In genomic region chr11:84818961-84819692, GRCm38 (mm10) we compare ENCODE assay signal across 8 mouse cellular contexts. TPM values are rescaled to one million over a fixed set of nuclear protein-coding genes. Genes with fewer than 3 reads are reported as not detected.
DNase-seq lines count a peak whose midpoint lies in the region; ATAC-seq lines count a peak whose summit lies in the region.

Mrm1 (minus strand) TSS chr11:84819515.

- peak; percentile 85 for DNase-seq in MEL-GATA-1-ER (ENCODE audit: extremely low read depth, low read depth)
- DNase-seq in cerebellum, adult 8-10 months, result peak; percentile 90
- DNase-seq in forelimb bud, embryonic 11.5 days (ENCODE audit: low read depth, low spot score), result peak; percentile 93
- DNase-seq in layer of hippocampus, adult 9-10 months (ENCODE audit: low spot score), result peak; percentile 84
- peak; percentile 77 for DNase-seq in ovary, postnatal 10 days (ENCODE audit: low spot score)
- peak; percentile 90 to 97 for DNase-seq in thymus, postnatal 10 days (ENCODE audit: low spot score in 2 of 2)

- peak within 1 kb of the TSS; percentile 73 for H3K4me2 ChIP-seq in lung, embryonic 16.5 days (ENCODE audit: low read depth, low read length)

- H3K9me3 ChIP-seq in lung, embryonic 16.5 days (ENCODE audit: control insufficient read depth, low read length), result no peaks in the 10 kb centered on the region

- peaks cover 9% of the 10 kb centered on the region; the same call in 1 of the 2 replicates for H3K4me1 ChIP-seq in lung, embryonic 16.5 days (replicated peaks; ENCODE audit: control insufficient read depth, insufficient read depth, low read length)

- no peaks in the 10 kb centered on the region for H3K27me3 ChIP-seq in lung, embryonic 16.5 days (ENCODE audit: control insufficient read depth, insufficient read depth, low read depth, low read length)

- H3K4me3 ChIP-seq in lung, embryonic 16.5 days (ENCODE audit: low read length), result peak within 1 kb of the TSS; percentile 57

- peak within 1 kb of the TSS; percentile 68 for H3K27ac ChIP-seq in lung, embryonic 16.5 days (ENCODE audit: low read length)

- no peaks in the 10 kb centered on the region for H3K36me3 ChIP-seq in lung, embryonic 16.5 days (ENCODE audit: control insufficient read depth, insufficient read depth, low read length)

- H3K9ac ChIP-seq in lung, embryonic 16.5 days (ENCODE audit: low read length), result peak within 1 kb of the TSS; percentile 62

- ATAC-seq in hematopoietic stem cell, adult 5-6 weeks (replicated peaks in 1 of 2; ENCODE audit: insufficient read depth in 1 of 2, low FRiP score in 2 of 2, low TSS enrichment in 1 of 2, low read depth in 1 of 2, poor library complexity in 2 of 2, severe bottlenecking in 2 of 2), result peak; percentile 85 to 86
- peak; percentile 89 for ATAC-seq in lung, embryonic 16.5 days (ENCODE audit: low read depth)

- under 1% methylated on average over 55 of the region's 55 CpGs for WGBS in lung, embryonic 16.5 days

RNA-seq across cellular contexts. Expression of gene Mrm1, which starts in this region (rescaled TPM):
- total RNA-seq in hematopoietic stem cell, adult 5-6 weeks (2017), result 9.5 and 21.7 TPM in 2 replicates
- polyA plus RNA-seq in lung, embryonic 16.5 days (2015; fragmentation: Nextera tagmentation; extraction: Ambion mirVana), result 8.1 and 11.4 TPM in 2 replicates

Comparison
In these comparisons a context has a peak if more than half of its experiments do, and no peak if none do; other contexts are left out.
1. Peak in every context shown above with its lines: DNase-seq, ATAC-seq, H3K4me3 ChIP-seq and H3K27ac ChIP-seq.